Mouse (Mus musculus) gastrocnemius, adult 8-10 months (tissue): ENCODE results near the gene Astn1. TPM values are rescaled to one million over a fixed set of nuclear protein-coding genes. Genes with fewer than 3 reads are reported as not detected.

Source experiments
- DNase-seq, 2 experiments: peaks; one replicate each; pipeline ENCODE4 v3.0.0; 2022; ENCODE audit warnings: low spot score in 2 of 2
- microRNA-seq: library from miRNA; unstranded; fragments of <30 nt; microRNA quantifications from one replicate; pipeline ENCODE4 v1.2.0, GENCODE M21; 2022
- total RNA-seq, 4 experiments: library from RNA; stranded (reverse); gene quantifications; 2 replicates each; pipeline ENCODE4 v1.2.4; 2022

The Astn1 gene
- total RNA-seq, 4 experiments from 2014 or later = 0.11 to 0.70 (median 0.37) TPM

DNA sequence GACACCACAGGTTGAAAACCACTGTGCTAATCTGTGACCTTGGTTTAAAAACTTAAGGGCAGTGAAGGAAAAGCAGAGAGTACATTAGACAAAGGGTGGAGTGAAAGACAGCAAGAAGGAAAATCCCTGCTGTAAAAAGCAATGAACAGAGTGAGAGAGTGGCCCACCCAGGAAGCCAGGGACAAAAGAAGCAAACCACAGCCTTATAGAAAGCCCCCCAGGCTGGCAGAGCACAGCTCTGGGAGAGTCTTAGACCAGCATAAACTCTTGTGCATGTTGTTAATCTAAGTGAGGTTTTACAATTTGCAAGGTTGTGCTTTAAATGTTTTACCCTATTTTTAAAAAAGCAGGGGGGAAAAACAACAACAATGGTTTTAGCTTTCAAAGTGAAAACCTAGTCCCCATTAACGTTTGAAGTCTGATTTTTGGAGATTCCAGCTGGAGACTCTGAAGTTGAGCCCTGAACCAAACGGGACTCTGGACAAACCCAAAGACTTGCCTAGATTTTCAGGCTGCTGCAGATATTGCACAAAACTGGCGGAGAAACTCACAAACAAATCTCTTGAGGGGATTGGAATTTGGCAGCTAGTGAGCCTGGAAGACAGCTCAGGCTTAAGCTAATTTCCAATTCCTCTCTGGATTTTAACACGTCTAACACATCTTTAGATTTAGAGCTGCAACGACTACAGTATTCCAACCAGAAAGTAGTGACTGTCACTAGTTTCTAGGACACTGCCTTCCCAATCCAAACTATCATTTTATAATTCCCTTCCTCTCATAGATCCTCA is 377.3 kb downstream of the Astn1 start:
- DNase-seq = peak; percentile 5 to 8

DNA sequence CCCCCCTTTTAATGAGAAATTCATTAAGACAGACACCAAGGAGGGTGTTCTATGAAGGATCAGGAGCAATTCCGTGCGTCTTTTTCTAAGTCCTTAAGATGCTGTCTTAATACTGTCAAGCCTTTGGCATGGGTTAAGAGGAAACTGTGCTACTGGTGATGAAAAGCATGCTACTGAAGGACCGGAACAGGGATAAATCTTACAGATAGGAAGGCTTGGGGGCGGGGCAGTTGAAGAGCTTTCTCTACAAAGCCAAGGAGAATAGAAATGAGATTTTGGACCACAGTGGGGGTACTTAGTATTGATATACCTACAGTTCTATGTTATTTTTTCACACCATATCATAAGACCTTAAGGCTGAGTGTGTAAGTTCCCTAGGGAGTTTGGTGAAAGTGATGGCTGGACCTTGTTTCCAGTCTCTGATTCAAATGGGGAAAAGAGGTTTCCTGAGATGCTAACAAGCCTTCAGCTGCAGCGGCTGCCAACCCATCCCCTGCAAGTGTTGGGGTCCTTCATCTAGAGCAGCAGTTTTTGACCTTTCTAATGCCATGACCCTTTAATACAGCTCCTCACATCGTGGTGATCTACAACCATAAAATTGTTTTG is 378.2 kb downstream of the Astn1 start:
- no peak for DNase-seq

DNA sequence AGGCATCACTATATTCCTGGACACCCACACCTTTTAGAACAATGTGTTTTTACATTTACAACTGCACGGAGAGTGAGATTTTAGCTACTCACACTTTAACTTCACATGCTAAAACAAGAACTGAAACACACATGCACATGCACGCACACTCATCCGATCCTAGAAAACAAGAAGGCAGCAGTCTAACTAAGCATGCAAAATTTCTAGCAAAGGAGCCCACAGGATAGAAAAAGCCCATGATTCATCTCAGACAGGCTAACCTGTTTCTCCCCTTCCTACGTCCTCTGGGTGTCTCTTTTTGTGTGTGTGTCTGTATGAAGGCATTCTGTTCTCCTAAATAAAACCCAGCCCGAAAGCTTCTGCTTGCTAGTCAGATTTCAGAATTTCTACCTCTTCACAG is 378.9 kb downstream of the Astn1 start:
- no peak for DNase-seq

Small RNA genes lying within 50 kb of the gene (microRNA-seq; reads per million reads assigned to microRNA genes)
- not detected for gene Mir488

Other genes with a start within 250 kb of the Astn1 start
- under 1 TPM; 0.19 to 0.54 (median 0.35) TPM for gene Brinp2, start 5.9 kb upstream of the Astn1 start, total RNA-seq